Mouse (Mus musculus) G1E (cell line): ENCODE data around the gene Mzt1. TPM values are rescaled to one million over a fixed set of nuclear protein-coding genes. Genes with fewer than 3 reads are reported as not detected.
"Not testable (repeated sequence)": the region's sequence is repeated elsewhere in the genome, so short reads cannot be mapped to it uniquely, and the experiment has no call there.

ENCODE experiments used
- ATAC-seq: 2 replicates; pipeline ENCODE4 v1.8.0; 2016; ENCODE audit warnings: mild to moderate bottlenecking; ENCODE audit not compliant: insufficient number of reproducible peaks, poor library complexity, low FRiP score, severe bottlenecking; ENCODE audit errors: extremely low read depth
- DNase-seq: peaks from one replicate; pipeline ENCODE4 v3.0.0; 2012; ENCODE audit warnings: low spot score
- H3K27me3 ChIP-seq: 2 replicates; pipeline ENCODE4 v1.6.1; 2012; ENCODE audit warnings: mild to moderate bottlenecking, low read length, inconsistent platforms; ENCODE audit not compliant: insufficient read depth
- H3K36me3 ChIP-seq: replicated peaks from 2 replicates; pipeline ENCODE3; 2012; ENCODE audit warnings: mild to moderate bottlenecking, inconsistent platforms
- H3K4me1 ChIP-seq: 2 replicates; pipeline ENCODE4 v1.6.1; 2012; ENCODE audit warnings: low read depth, low read length, inconsistent platforms, mixed read lengths; ENCODE audit not compliant: insufficient read depth
- H3K4me3 ChIP-seq: 2 replicates; pipeline ENCODE4 v1.5.1; 2012; ENCODE audit warnings: low read depth, mild to moderate bottlenecking, inconsistent platforms, low read length, moderate library complexity, mixed read lengths
- H3K9me3 ChIP-seq: replicated peaks from 2 replicates; pipeline ENCODE4 v1.6.1; 2012; ENCODE audit warnings: inconsistent platforms
- CTCF ChIP-seq: IDR thresholded peaks from 2 replicates; pipeline ENCODE4 v1.5.1; 2012; ENCODE audit warnings: low read depth, low read length, inconsistent platforms, mixed read lengths
- GATA1 ChIP-seq: IDR thresholded peaks from 2 replicates; pipeline ENCODE4 v1.6.1; 2012; ENCODE audit warnings: borderline replicate concordance, low read length, inconsistent platforms, mixed read lengths
- GATA2 ChIP-seq: IDR thresholded peaks from 2 replicates; pipeline ENCODE4 v1.6.1; 2012; ENCODE audit warnings: low read depth, low read length, inconsistent platforms, borderline replicate concordance
- POLR2AphosphoS5 ChIP-seq: IDR thresholded peaks from 2 replicates; pipeline ENCODE4 v1.6.1; 2012; ENCODE audit warnings: low read depth, low read length, inconsistent platforms; ENCODE audit not compliant: insufficient replicate concordance
- TAL1 ChIP-seq: conservative IDR thresholded peaks from 2 replicates; pipeline ENCODE4 v1.6.1; 2012; ENCODE audit warnings: low read depth, low read length, inconsistent platforms, mixed read lengths
- polyA plus RNA-seq: library from polyadenylated mRNA; stranded (reverse); fragments of >175 nt; gene quantifications from 2 replicates; pipeline ENCODE4 v1.2.3, GENCODE M21; 2012
- total RNA-seq, 2 experiments: library from RNA; stranded (forward) in 1 of 2; stranded (reverse) in 1 of 2; fragments of 200-1000 nt in 1 of 2; fragments of >200 nt in 1 of 2; fragmentation: Nextera tagmentation in 1 of 2; gene quantifications; 2 replicates each; pipeline ENCODE4 v1.2.3; 2014 to 2017

Mzt1 gene
- total and polyA plus RNA-seq, 3 experiments, result 48.8 to 304 (median 181) TPM

- no peak overlapping the region; the same call in 1 of the 2 replicates for H3K4me3 ChIP-seq
- no peaks in the 10 kb centered on the region for H3K27me3 ChIP-seq
- peaks cover 59% of the 10 kb centered on the region for H3K4me1 ChIP-seq
- H3K36me3 ChIP-seq, result peaks cover 61% of the 10 kb centered on the region
- no peaks in the 10 kb centered on the region for H3K9me3 ChIP-seq
- ATAC-seq (no peak), DNase-seq (no peak)
- TF ChIP-seq GATA1, result no peak
- TF ChIP-seq CTCF, result no peak
- TF ChIP-seq GATA2, result no peak
- TF ChIP-seq TAL1, result no peak
- TF ChIP-seq POLR2AphosphoS5, result no peak
These were observed 8.2 kb downstream of the Mzt1 start for GRCm38 (mm10) chr14:99037703-99038102.

GRCm38 (mm10) chr14:99036039-99036438 is 9.9 kb downstream of the Mzt1 start:
- Histone ChIP-seq H3K27me3 (no peaks in the 10 kb centered on the region), H3K9me3 (no peaks in the 10 kb centered on the region), H3K4me3 (no peak overlapping the region), H3K4me1 (peaks cover 49% of the 10 kb centered on the region), H3K36me3 (peaks cover 67% of the 10 kb centered on the region)
- no peak for TF ChIP-seq GATA2
- TF ChIP-seq CTCF, result no peak
- no peak for TF ChIP-seq TAL1
- no peak for TF ChIP-seq POLR2AphosphoS5
- TF ChIP-seq GATA1, result no peak
- DNase-seq (no peak), ATAC-seq (no peak)

GRCm38 (mm10) chr14:99034851-99035250 is 11.1 kb downstream of the Mzt1 start:
- ATAC-seq, H3K4me3 ChIP-seq, DNase-seq, H3K9me3 ChIP-seq, H3K27me3 ChIP-seq: not testable (repeated sequence)
- peaks cover 76% of the 10 kb centered on the region for H3K36me3 ChIP-seq
- H3K4me1 ChIP-seq, result peaks cover 43% of the 10 kb centered on the region

GRCm38 (mm10) chr14:99032596-99032995 is 13.3 kb downstream of the Mzt1 start:
- 0 out of 2 replicates have a peak, but pooled peaks have one; percentile 4 for ATAC-seq
- Histone ChIP-seq H3K4me3 (no peak overlapping the region), H3K4me1 (peaks cover 25% of the 10 kb centered on the region), H3K9me3 (no peaks in the 10 kb centered on the region), H3K27me3 (no peaks in the 10 kb centered on the region), H3K36me3 (peaks cover 63% of the 10 kb centered on the region)
- no peak for TF ChIP-seq CTCF
- no peak for TF ChIP-seq POLR2AphosphoS5
- TF ChIP-seq GATA1, result no peak
- TF ChIP-seq GATA2, result no peak
- no peak for TF ChIP-seq TAL1
- DNase-seq, result no peak

GRCm38 (mm10) chr14:99031337-99031873 is 14.5 kb downstream of the Mzt1 start:
- Histone ChIP-seq H3K4me3 (no peak overlapping the region), H3K36me3 (peaks cover 57% of the 10 kb centered on the region), H3K4me1 (peaks cover 20% of the 10 kb centered on the region), H3K27me3 (no peaks in the 10 kb centered on the region), H3K9me3 (no peaks in the 10 kb centered on the region)
- ATAC-seq, result no peak
- DNase-seq, result no peak
- TF ChIP-seq GATA1 (no peak), POLR2AphosphoS5 (peak; percentile 75; the same call in 1 of the 2 replicates), CTCF (no peak), GATA2 (no peak), TAL1 (no peak)

- DNase-seq (no peak), ATAC-seq (no peak)
- peaks cover 48% of the 10 kb centered on the region for H3K36me3 ChIP-seq
- no peak for TF ChIP-seq GATA1
- TF ChIP-seq CTCF, result no peak
- TF ChIP-seq POLR2AphosphoS5, result peak; percentile 72; the same call in 1 of the 2 replicates
- H3K27me3 ChIP-seq, result no peaks in the 10 kb centered on the region
- no peak overlapping the region for H3K4me3 ChIP-seq
- H3K9me3 ChIP-seq, result no peaks in the 10 kb centered on the region
- peaks cover 20% of the 10 kb centered on the region for H3K4me1 ChIP-seq
These were observed 15.9 kb downstream of the Mzt1 start for GRCm38 (mm10) chr14:99029987-99030386.
